Mouse (Mus musculus): Measurements from ENCODE around the gene Cox20.
A peak's percentile ranks its signal among the peaks of the same experiment; 100 is the strongest.
"Not testable (repeated sequence)": the region's sequence is repeated elsewhere in the genome, so short reads cannot be mapped to it uniquely, and the experiment has no call there.

The Cox20 gene

DNA sequence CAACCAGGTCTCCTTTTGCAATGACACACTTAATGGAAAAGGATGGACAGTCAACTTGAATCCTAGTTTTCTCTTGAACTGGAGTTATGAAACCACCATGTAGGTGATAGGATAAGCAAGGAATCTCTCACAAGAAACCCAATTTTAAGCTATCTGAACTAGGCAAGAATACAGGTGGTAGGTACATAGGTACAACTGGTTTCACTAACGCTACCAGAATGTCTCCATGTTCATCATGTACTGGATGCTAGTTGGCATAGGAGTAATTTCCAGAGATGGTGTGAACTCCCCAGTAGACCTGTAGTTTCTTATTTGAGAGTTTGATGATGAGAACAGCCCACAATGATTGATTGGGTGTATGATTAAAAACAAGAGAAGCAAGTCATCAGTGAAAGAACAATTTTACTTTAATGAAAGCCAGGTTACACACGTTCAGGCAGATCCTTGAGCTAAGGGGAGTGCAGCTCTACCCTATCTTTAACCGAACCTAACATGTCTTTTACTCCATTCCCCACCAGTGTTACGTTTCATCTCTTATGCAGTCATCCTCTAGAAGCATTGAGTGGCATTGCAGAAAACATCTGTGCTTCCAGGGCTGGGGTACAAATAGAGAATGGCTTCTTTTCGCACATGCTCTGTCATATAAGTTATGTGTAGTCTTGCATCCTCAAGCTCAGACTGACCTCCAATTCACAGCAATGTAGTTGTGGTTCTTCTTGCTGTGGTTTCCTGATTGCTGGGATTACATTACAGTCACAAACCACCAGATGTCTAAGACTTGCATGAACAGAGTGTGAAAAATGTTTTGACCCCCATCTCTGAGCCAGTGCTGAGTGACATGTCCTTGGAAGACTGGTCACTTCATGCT is 2.0 kb downstream of the Cox20 start:
- DNase-seq = no peak

DNA sequence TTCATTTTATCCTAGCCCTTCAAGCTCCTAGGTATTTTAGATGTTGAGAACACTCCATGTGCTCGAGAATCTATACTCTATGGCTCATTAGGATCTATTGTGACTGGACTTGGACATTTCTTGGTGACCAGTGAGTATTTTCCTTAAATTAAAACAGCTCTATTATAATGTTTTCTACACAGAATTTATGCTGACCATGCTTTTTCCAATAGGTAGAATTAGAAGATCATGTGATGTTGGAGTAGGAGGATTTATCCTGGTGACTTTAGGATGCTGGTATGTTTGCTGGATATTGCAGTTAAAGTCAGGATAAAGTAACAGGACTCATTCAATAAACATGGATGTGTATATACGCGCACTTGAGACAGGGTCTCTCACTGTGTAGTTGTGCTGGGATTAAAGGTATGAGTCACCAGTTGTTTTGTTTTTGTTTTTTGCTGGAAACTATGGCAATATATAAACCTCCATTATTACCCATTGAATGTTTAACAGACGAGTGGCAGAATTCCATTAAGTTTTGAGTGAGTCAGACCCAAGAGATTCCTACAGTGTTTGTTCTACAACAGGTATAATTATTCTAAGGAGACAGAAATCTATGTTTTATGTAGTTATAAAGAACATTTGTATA is 2.9 kb downstream of the Cox20 start:
- no peak for DNase-seq

DNA sequence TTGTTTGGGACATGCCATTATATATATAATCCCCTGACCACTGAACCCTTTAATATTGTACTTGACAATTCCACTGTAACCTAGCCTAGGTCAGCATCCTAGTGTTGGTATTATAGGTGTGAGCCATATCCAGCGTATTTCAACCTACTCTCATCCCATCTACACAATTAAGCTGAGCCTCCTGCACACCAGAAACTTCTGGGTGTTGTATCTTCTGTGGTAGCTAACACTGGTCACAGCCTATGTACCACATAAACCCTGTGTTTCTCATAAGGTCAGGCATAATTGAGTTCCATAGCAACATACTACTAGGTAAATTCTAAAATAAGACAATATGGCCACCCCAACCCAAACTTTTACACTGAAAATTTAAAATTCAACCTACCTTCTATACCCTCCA is 4.3 kb downstream of the Cox20 start:
- no peak for DNase-seq

DNA sequence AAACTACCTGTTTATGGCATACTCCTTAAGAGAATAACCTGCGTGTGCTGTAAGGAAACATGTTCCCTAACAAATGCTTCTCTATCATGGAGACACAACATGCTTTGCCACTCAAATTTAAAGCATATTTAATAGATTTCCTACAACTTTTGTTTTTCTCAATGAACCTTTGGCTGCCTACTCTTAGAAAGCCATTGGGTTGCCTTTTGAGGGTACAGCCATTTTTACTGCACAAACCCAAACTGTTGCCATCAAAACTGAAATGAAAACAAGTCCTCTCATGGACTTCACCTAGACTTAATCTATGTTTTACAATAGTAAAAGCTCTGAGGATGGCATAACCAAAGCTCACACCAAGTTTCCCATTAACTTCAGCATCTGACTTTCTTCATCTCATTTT is 5.6 kb downstream of the Cox20 start:
- no peak for DNase-seq

DNA sequence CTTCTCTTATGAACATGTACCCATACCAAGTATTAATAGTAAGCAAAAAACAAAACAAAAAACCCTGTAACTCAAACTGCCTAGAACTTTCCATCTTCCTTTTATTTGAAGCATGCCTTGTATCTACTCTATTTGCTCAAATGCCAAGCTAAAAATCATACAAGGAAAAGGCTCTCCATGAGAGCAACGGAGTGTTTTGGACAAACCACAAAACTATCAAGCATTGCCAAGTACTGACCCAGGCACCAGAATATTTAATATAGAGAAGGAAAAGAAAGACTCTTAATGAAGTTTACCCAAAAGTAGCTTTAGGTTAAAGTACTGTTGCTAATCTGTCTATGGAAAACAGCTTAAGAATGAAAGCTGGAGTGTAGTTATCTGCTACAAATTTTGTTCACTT is 7.4 kb downstream of the Cox20 start:
- DNase-seq = no peak

DNA sequence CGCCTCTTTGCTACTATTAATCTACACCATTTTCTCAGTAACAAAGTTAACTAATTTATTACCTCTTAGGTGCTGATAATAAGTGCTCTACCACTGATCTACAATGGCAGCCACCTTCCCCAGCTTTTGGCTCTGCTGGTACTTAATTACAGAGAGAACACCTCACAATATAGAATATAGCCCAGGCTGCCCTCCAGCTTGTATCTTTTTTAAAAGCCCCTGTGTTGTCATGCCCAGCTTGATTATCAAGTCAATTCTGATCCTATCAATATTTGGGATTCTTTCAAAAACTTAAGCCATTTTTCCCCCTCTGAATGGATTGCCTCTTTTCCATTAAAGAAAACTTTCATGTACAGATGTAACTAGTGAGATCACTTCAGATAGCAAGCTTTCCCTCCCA is 8.0 kb downstream of the Cox20 start:
- DNase-seq = no peak

DNA sequence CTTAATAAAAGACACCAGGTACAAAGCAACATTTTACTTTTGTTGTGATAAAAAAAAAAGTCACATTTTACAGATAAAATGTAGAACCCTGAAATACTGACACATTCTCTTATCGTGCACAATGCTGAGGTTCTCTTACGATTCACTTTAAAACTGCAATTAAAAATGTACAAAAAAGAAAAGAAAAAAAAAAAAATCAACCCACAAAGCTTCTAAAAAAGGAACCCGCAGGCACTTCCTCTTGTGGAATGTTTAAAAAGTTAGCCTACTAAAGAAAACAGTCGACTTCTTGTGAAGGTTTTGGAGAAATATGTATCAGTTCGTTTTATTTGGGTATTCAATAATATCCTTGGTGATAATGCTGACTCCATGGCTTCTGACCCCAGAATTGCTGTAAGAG is 10.1 kb downstream of the Cox20 start:
- no peak for DNase-seq

DNA sequence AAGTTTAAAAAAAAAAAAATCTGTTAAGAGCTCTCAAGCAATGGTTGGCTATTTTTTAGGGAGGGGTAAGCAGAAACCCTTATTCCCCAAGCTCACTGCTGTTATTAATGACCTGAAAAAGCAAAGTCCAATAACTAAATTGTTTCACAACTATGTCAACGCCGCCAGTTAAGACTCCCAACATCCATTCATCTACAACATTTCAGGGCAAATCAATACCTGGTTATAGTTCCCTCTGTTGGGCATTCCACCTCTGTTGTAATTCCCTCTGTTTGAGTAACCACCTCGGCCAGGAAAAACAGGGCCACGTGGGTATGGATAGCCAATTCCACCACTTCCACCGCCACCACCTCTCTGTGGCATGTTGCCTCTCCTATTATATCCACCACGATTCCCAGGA is 11.0 kb downstream of the Cox20 start:
- no peak for DNase-seq

DNA sequence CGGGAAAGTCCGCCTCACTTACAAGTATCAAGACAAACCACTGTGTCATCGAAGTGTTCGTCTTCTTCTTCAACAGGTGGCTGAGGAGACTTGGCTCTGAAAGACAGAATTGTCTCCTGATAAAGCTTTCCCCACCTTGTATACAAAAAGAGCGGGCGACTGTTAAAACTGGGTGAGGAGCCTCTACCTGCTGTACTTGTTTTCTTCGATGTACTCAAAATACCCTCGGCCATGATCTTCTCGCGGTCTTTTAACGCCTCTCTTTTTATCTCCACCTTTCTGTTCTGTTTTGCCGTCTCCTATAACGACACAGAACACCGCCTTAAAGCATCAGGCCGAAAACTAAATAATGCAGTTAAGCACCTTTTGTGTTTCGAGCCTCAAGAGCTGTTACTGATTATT is 16.9 kb downstream of the Cox20 start:
- no peak for DNase-seq

DNA sequence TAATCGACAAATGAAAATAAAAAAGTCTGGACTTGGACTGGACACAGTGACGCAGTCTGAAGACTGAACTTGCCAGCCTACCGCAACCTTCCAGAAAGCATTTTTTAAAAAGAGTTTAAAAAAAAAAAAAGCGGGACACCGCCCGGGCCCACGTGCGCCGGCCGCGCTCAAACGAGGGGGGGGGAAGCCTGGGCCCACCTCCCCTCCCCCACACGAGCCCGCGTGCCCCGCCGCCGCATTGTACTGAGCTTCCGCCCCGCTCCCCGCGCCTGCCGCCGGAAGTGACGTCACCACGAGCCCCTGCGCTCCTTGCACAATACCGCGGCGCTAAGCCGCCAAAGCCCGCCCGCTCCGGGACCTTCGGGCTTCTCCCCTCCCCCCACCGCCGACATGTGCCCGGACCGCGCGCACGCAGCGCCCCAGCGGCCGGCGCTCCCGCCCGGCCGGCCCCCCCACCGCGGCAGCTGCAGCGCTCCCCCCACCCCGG is 17.4 kb downstream of the Cox20 start:
- DNase-seq = peak; percentile 92 to 97

DNA sequence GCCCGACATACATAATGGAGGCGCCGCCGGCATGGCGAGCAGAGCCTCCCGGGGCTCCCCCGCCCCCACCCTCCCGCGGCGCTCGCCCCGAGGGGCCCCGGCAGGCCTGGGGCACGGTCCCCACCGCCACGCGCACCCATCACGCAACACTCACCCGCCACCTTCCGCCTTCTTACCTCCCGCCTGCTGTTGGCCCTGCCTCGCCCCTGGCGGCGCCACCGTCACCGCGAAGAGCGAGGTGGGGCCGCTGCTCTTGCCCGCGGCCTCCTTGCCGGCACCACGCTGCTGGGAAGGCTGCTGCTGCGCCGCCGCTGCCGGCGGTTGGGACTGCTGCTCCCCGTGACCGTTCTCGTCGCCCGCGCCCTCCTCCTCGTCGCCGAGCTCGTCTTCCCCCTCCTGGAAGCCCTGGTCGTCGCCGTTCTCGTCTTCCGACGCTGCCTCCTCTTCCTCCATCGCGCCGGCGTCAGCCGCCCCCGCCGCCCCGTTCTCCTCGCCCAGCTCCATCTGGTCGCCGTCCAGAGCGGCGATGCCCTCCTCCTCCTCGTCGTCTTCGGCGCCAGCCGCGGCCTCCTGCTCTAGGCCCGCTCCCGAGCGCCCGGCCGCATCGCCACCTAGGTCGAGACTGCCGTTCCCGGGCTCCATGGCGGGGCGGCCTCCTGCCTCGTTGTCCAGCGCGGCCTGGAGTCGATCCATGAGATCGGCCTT is 18.0 kb downstream of the Cox20 start:
- no peak for DNase-seq

DNA sequence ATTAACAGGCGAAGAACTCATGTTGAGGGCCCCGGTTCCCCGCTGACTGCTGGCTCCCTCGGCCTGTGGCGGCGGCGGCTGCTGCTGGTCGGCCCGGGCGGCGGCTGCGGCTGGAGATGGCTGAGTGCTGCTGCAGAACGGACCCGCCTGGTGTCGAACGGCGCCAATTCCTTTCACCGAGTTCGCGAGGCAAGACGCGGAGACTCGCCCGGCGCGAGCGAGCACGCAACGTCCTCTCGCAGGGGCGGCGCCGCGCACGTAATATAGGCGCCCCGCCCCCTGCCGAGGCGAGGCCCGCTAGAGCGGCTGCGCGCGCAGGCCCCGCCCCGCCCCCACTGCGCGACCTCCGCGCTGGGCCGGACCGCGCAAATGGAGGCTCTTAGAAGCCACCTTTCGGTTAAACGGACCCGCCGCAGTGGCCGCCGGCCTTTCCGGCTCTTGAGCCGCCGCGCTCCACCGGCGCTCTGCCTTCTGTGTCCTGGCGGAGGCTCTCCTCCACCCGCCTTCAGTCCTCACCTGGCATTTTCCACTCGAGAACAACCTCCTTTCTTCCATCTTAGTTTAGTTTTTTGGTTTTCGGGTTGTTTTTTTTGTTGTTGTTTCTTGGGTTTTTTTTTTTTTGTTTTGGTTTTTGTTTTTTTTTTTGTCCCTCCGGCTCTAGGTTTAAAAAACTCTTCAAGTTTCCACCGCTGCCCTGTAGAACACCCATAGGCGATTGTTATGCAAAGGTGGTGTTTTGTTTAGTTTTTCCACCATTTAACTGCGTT is 18.8 kb downstream of the Cox20 start, which contains the start of gene Hnrnpu:
Gene Hnrnpu (minus strand): TSS at position 247 of the 767 bp plus-strand sequence.
- peak; percentile 97 to 99 for DNase-seq

DNA sequence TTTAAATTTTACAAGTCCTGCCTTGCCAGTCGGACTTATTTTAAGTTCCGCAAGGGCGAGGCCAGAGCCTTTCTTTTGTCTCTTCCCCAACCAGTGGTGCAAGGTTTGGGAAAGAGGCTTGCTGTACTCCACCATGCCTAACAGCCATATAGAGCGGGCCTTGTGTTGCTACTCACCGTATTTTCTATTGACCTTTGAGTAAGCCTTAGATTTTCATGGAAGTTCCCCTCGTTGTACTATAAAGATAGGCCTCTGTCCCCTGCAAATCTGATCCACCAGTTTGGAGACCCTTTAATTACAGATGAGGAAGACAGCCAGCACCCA is 19.4 kb downstream of the Cox20 start:
- DNase-seq = peak; percentile 42 to 58

DNA sequence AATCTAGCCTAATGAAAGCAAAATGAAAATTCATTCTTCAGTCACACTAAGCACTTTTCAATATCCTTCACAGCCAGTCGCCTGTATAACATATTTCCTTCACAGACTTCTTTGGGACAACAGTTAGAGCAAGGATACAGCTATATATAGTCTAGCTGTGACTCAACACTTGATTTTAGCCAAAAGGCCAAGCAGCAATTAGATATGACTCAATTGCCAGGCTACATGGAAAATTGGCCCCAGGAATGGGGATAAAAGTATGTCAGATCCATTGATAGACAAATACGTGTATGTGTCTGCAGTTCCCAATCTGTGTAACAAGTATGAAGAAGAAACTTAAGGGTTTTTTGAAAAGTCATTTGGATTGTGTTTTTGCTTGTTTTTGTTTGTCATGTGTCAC is 21.3 kb downstream of the Cox20 start:
- DNase-seq = no peak

DNA sequence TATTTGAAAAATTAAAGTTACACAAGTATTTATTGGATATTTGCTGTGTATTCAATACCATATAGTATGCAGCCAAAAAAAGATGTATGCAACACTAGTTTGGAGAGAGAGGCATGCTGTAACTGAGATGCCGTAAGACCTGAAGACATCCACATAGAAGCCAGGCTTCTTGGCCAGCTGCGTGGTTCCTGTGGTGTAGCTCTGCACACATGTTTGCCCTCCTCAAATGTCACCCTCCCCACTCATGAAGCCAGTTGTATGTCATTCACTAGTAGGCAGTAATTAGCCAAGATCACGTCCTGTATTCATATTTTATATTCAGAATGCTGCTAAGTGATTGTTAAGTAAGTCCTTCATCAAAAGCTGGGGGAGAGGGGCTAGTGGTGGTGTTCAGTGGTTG is 22.5 kb downstream of the Cox20 start:
- no peak for DNase-seq

DNA sequence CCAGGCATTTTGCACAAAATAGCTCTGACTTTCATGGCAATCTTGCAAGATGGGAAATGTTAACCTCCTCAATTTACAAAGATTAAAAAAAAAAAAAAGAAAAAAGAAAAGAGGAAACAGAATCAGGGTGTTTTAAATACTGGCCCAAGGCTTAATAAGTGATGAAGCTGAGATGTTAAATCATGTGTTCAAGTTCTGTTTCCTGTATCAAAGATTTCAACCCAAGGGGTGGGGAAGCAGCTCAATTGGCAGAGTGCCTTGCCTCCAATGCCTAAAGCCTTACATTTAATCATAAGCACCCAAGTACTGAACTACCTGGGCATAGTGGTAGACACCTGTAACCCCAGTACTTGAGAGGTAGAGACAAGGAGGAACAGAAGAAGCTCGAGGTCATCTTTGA is 23.1 kb downstream of the Cox20 start:
- no peak for DNase-seq

DNA sequence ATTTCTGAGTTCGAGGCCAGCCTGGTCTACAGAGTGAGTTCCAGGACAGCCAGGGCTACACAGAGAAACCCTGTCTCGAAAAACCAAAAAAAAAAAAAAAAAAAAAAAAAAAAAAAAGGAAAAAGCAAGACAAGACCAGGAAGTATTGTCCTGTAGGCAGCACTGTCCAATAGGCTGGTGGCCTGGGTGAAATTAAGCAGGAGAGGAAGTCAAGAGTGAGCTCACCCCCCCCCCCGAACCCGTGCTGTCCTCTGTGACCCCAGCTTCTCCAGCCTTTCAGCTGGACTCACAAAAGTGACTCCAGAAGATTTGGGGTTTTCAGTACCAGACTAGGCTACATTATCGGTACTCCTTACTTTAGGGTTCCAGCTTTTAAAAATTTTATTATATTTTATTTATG is 23.7 kb downstream of the Cox20 start:
- no peak for DNase-seq

DNA sequence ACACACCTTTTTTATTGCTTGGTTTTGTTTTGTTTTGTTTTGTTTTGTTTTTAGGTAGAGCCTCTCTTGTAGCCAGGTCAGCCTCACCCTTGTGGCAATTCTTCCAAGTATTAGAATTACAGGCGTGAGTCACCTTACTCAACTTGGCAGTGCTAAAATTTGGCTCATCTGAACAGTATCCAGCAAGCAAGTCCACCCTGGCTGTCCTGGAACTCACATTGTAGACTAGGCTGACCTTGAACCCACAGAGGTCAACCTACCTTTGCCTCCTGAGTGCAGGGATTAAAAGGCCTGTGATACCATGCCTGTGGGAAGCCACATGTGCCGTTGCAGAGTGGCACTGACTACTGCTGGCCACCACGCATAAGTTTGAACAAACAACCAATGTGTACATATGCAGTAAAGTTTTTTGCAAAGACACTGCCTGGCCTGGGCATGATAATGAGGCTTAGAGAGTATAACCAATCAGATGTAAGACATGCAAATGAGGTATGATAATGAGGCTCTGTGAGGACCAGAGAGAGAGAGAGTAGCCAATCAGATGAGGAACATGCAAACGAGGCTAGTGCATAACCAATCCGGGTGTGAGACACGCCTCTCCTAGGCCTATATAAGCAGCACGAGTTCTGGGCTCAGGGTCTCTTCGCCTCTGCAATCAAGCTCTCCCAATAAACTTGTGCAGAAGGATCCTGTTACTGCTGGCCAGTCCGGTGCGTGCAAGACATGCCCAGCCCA is 25.3 kb downstream of the Cox20 start:
- not testable (repeated sequence) for DNase-seq

DNA sequence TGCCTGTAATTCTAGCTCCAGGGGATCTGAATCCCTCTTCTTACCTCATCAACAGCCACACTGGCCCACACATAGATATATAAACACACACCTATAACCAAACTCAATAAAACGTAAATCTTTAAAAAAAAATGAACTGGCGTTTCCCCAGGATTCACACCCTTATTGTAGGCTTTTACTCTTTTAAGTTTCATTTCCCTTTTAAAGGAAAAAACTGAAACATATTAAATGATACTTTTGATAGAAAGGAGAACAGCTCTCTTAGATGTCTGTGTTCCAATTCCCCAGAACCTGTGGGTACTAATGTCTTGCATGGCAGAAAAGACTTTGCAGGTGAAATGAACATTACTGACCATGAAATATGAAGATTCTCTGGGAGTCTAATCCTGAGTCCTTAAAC is 31.9 kb downstream of the Cox20 start:
- DNase-seq = no peak

DNA sequence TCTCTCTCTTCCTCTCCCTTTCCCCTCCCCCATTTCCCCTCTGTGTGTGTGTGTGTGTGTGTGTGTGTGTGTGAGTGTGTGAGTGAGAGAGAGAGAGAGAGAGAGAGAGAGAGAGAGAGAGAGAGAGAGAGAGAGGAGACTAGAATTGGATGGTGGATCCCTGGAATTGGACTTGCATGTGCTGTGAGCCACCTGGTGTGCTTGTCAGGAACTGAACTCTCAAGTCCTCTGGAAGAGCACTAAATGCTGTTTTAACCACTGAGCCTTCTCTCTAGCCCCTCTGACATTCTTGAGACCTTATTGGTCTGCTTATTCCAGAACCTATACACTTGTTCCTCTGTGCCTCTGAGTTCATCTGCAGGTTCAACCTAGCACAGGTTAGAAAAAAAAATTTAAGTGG is 32.7 kb downstream of the Cox20 start:
- DNase-seq = no peak

DNA sequence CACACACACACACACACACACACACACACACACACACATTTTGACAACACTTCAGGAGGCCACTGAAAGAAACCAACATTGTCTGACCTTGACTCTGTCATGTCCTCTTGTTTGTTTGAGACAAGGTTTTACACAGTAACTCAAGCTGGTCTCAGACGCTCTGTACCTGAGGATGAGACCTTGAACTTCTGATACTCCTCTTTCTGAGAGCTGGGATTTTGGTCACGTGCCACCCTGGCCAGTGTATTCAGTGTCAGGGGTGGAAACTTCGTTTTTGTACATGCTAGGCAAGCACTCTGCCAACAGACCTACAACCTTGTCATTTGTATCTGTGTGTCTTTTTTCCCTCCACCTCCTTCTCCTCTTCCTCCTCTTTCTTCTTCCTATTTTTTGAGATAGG is 35.6 kb downstream of the Cox20 start:
- no peak for DNase-seq

All from cerebellum, postnatal 25 days (tissue).